Mouse (Mus musculus) spleen, postnatal 36 days (tissue): ENCODE measurements around the gene Lhb.
"Not testable (repeated sequence)": the region's sequence is repeated elsewhere in the genome, so short reads cannot be mapped to it uniquely, and the experiment has no call there.

ENCODE experiments used
- DNase-seq, 2 experiments: peaks; one replicate each; pipeline ENCODE4 v3.0.0; 2022; ENCODE audit warnings: low spot score in 2 of 2, mixed read lengths in 1 of 2

Gene Lhb

GRCm38 (mm10) chr7:45455932-45456696 lies 35.5 kb downstream of the Lhb start:
- no peak for DNase-seq

DNA sequence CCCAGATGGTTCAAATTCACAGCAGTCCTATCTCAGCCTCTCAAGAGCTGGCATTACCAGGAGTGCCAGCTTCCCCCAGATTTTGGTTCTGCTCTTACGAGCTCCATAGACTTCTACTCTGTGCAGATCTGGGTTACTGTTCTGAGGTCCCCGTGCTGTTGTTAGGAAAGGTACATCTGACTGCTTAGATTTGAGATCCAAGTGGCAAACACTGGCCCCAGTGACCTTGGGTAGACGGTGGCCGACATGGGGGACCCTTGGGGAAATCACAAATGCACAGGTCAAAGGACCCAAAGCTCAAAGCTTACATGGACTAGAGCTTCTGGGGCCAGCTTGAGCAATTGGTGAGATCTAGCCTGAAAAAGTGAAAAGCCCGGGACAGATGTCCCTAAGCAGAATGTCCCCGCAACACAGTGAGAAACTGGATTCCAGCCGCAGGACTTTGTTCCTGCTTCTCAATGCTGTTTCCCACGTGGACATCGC lies 36.1 kb downstream of the Lhb start:
- no peak for DNase-seq

DNA sequence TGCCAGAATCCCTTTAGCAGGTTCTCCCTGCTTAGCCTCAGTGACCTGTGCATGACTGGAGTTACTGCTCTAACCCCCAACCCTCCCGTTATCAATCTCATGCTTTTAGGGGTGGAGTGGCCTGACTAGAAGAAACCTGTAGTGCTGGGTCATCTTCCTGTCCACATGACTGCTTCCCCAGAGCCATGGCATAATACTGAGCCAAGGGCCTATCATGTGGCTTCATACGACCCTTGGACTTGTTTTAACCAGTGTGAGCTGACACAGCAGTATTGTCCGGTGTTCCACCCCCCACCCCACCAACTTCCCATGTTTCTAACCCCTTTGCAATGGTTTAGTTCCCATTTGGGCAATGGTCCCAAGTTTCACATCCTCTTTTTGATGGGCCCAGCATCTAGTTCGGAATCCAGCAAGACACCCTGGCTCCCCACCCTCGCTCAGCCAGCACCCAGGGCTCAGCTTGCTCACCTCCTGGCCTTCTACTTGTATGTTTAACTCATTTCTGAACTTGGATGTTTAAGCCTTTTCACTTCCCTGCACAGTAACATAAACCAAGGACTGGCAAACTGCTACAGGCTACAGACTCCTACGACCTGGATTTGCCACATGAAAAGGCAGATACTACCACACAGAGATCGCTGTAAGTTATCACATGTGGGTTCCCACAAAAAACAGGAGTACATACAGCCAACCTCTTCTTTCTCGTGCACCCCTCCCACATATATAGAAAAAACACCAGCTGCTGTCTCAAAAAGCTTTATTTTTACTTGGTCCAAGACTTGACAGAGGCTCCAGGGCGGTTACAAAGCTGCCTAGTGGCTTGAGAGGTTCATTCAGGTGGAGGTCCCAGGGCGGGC lies 36.8 kb downstream of the Lhb start:
- peak; percentile 62 to 69 for DNase-seq

DNA sequence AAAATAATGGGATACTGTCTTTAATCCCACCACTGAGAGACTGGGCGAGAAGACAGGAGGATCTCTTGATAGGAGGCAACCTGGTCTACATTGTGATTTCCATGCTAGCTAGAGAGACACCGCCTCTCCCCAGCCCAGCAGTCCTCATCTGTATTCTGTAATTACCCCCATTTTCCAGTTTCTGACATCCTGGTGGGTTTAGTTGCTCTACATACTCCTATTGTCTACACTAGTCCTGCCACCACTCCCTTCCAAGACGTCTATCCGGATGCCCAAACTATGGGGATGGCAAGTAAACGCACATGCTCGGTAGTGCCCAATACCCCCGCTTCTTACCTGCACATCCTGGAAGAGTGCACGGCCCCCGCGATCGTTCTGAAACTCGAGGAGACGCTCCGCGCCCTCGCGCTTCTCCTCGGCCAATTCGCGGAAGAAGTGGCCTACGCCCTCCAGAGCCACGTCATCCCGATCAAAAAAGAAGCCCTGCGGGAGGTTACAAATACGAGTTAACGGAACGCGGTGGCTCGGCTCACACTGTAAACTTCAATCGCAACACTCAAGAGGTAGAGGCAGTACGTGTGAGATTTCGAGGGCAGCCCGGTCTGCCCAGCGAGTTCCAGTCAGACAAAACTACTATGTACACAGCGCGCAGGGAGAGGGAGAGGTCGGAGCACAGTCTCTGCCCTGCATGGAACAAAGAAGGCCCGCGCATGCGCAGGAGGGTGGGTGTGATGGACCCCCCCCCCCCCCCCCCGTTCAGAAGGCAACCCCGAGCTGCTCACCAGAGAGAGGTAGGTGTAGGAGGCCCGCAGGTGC lies 38.3 kb downstream of the Lhb start:
- peak; percentile 72 to 79 for DNase-seq

DNA sequence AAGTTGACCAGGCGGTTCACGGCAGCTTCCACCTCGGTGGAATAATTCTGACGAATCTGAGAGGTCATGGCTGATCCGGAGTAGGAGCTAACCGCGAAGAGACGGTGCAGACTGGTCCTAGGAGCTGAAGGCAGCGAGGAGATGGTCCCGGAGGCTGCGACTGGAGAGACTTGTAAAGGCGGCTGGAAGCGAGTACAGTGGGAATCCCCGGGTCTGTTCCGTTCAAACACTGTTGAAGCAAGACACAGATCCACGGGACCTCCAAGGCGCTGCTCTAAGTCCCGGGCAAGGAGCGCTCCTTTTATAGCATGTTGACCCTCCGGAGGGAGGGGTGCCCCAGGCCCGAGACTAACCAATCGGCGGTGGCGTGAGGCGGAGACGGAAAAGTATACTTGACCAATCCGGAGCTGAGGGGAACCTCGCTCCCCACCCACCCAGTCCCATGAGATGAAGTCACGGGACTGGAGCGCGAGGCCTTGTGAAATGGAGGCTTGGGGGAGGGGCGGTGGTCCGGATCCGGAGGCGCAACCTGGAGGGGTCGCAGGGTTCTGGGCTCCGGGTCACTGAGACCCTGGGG lies 39.0 kb downstream of the Lhb start, which contains the start of gene Ftl1:
Gene Ftl1, minus strand, starts transcription at position 321 of the 577 bp plus-strand sequence.
- DNase-seq: peak; percentile 98 to 99

DNA sequence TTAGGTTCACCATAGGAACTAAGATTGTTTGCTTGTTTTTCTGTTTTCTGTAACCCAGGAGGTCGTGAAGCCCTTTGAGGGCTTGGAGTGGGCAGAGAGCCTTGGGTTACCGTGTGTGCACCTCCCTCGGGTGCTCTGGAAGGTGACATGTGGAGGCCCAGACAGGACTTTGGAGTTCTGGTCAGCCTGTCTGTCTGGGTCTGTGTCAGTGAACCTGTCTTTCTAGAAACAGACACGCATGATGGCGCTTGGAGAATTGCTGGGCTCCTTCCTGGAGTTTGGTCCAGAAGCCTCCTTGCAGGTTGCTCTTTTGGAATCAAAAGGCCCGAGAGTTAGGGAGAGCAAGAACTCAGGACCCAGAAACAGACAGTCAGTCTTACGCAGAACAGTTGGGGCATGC lies 39.8 kb downstream of the Lhb start:
- no peak for DNase-seq

- DNase-seq: peak; percentile 65 to 74
These were observed 40.3 kb downstream of the Lhb start for GRCm38 (mm10) chr7:45460860-45461314.

- no peak for DNase-seq
These were observed 40.7 kb downstream of the Lhb start for GRCm38 (mm10) chr7:45461326-45461725.

GRCm38 (mm10) chr7:45461781-45462180 lies 41.2 kb downstream of the Lhb start:
- DNase-seq: no peak

- DNase-seq: no peak
These were observed 41.7 kb downstream of the Lhb start for GRCm38 (mm10) chr7:45462325-45462724.

- not testable (repeated sequence) for DNase-seq
These were observed 42.2 kb downstream of the Lhb start for GRCm38 (mm10) chr7:45462868-45463267.

- DNase-seq: no peak
These were observed 43.6 kb downstream of the Lhb start for GRCm38 (mm10) chr7:45463987-45464778.

- DNase-seq: no peak
These were observed 44.5 kb downstream of the Lhb start for GRCm38 (mm10) chr7:45465112-45465511.

DNA sequence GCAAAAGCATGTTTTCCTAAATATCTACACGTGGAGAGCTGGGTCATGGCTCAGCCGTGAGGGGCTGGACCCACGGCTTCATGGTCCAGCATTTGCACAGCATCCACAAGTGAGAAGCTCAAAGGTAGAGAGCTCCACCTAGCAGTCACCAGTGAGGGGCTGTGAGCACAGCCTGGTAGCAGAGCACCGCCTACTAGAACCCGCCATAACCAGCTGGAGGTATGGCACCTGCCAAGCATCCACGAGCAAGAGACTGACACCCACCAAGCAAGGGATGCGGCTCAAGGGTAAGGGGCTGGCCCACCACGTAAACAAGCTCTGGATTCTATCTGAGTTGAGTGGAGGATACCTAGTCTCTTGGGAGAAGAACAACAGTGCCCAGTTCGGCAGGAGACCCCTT lies 44.9 kb downstream of the Lhb start:
- DNase-seq: no peak

GRCm38 (mm10) chr7:45466283-45467089 lies 45.9 kb downstream of the Lhb start, which contains the start of gene Bax:
Gene Bax, minus strand, starts transcription at chr7:45466898.
- DNase-seq: peak; percentile 92 to 96

DNA sequence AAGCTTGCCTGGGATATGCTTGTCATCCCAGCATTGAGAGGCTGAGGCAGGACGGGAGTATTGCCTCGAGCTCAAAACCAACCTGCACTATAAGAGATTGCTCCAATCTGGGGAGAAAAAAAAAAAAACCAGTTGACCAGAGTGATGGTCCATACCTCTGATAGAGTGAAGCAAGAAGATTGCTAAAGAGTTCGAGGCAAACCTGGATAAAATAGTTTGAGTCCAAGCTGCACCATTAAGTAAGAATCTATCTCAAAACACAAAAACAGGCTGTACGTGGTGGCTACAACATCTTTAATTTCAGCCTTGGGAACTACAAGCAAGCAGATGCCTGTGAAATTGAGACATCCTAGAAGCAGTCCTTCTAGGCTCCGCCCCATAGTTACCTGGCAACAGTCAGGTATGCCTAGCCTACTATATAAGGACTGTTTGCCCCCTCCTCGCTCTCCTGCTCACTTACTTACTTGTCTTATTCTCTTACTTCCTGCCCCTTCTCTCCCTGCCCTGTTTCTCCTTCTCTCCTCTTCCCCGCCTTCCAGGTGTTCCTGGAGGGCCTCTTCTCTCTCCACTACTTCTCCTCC lies 46.6 kb downstream of the Lhb start:
- DNase-seq: no peak

- peak; percentile 58 to 72 for DNase-seq
These were observed 50.2 kb downstream of the Lhb start for GRCm38 (mm10) chr7:45470869-45471268.
